Mouse (Mus musculus) hindbrain, embryonic 10.5 days (tissue): Measurements from ENCODE around the gene Riox1. TPM values are rescaled to one million over a fixed set of nuclear protein-coding genes. Genes with fewer than 3 reads are reported as not detected.
A peak's percentile ranks its signal among the peaks of the same experiment; 100 is the strongest.

Source experiments
- DNase-seq: peaks from one replicate; pipeline ENCODE4 v3.0.0-alpha.2; 2017; ENCODE audit warnings: low spot score
- H3K27ac ChIP-seq: fragments of 300-500 bp; sonication (generic); 2 replicates; pipeline ENCODE4 v1.5.1; 2016; ENCODE audit warnings: mild to moderate bottlenecking, moderate library complexity
- H3K27me3 ChIP-seq: fragments of 300-500 bp; sonication (generic); 2 replicates; pipeline ENCODE4 v1.6.1; 2016; ENCODE audit warnings: mild to moderate bottlenecking; ENCODE audit not compliant: poor library complexity, insufficient read depth, severe bottlenecking
- H3K36me3 ChIP-seq: fragments of 300-500 bp; sonication (generic); 2 replicates; pipeline ENCODE4 v1.6.1; 2016; ENCODE audit warnings: mild to moderate bottlenecking, moderate library complexity
- H3K4me1 ChIP-seq: fragments of 300-500 bp; sonication (generic); replicated peaks from 2 replicates; pipeline ENCODE4 v1.6.1; 2016; ENCODE audit warnings: mild to moderate bottlenecking
- H3K4me3 ChIP-seq: fragments of 300-500 bp; sonication (generic); 2 replicates; pipeline ENCODE4 v1.5.1; 2016; ENCODE audit warnings: mild to moderate bottlenecking, moderate library complexity
- H3K9me3 ChIP-seq: fragments of 300-500 bp; sonication (generic); 2 replicates; pipeline ENCODE4 v1.6.1; 2016; ENCODE audit warnings: mild to moderate bottlenecking, moderate library complexity
- WGBS: fragments of 180-500 bp; shearing (Covaris S2); methylation state at CpG from one replicate; pipeline ENCODE4 v1.1.7; 2016; 5-methylcytosine and 5-hydroxymethylcytosine counted together
- polyA plus RNA-seq: library from polyadenylated mRNA; unstranded; fragments of >200 nt; fragmentation: Nextera tagmentation; extraction: Ambion mirVana; gene quantifications from 2 replicates; pipeline ENCODE4 v1.2.1, GENCODE M21; 2016

Gene Riox1
- polyA plus RNA-seq, 1 experiment from 2014 or later: 17.6 TPM

- Histone ChIP-seq H3K4me1 (peaks cover 11% of the 10 kb centered on the region), H3K4me3 (no peak overlapping the region), H3K36me3 (peaks cover 36% of the 10 kb centered on the region), H3K27me3 (no peaks in the 10 kb centered on the region), H3K27ac (no peak overlapping the region), H3K9me3 (no peaks in the 10 kb centered on the region)
- 94% methylated on average over 9 of the region's 9 CpGs for WGBS
- DNase-seq: no peak
Measured at GRCm38 (mm10) chr12:83958278-83958677, 7.9 kb downstream of the Riox1 start.

- Histone ChIP-seq H3K27me3 (no peaks in the 10 kb centered on the region), H3K4me3 (no peak overlapping the region), H3K27ac (no peak overlapping the region), H3K4me1 (no peaks in the 10 kb centered on the region), H3K36me3 (no peaks in the 10 kb centered on the region), H3K9me3 (no peaks in the 10 kb centered on the region)
- 87% methylated on average over 7 of the region's 7 CpGs for WGBS
- no peak for DNase-seq
Measured at GRCm38 (mm10) chr12:83965235-83965634, 14.8 kb downstream of the Riox1 start.

GRCm38 (mm10) chr12:83972117-83972516 lies 21.7 kb downstream of the Riox1 start:
- H3K4me3 ChIP-seq: no peak overlapping the region
- H3K4me1 ChIP-seq: no peaks in the 10 kb centered on the region
- H3K9me3 ChIP-seq: no peaks in the 10 kb centered on the region
- no peak overlapping the region for H3K27ac ChIP-seq
- DNase-seq: peak; percentile 6
- no peaks in the 10 kb centered on the region for H3K36me3 ChIP-seq
- 68% methylated on average over 2 of the region's 2 CpGs for WGBS
- H3K27me3 ChIP-seq: no peaks in the 10 kb centered on the region

- WGBS: 90% methylated on average over 6 of the region's 6 CpGs
Measured at GRCm38 (mm10) chr12:83978862-83979261, 28.5 kb downstream of the Riox1 start.

GRCm38 (mm10) chr12:83981615-83982014 lies 31.2 kb downstream of the Riox1 start:
- WGBS: 93% methylated on average over 4 of the region's 4 CpGs
- H3K27me3 ChIP-seq: no peaks in the 10 kb centered on the region
- H3K36me3 ChIP-seq: no peaks in the 10 kb centered on the region
- H3K4me1 ChIP-seq: peaks cover 7% of the 10 kb centered on the region; the same call in 1 of the 2 replicates
- H3K9me3 ChIP-seq: no peaks in the 10 kb centered on the region
- no peak for DNase-seq
- no peak overlapping the region for H3K27ac ChIP-seq
- H3K4me3 ChIP-seq: no peak overlapping the region

More at GRCm38 (mm10) chr12:83978862-83979261, 28.5 kb downstream of the Riox1 start:
- no peaks in the 10 kb centered on the region for H3K36me3 ChIP-seq
- no peak for DNase-seq
- no peak overlapping the region for H3K4me3 ChIP-seq
- H3K4me1 ChIP-seq: peaks cover 6% of the 10 kb centered on the region; the same call in 1 of the 2 replicates
- H3K27ac ChIP-seq: no peak overlapping the region
- H3K27me3 ChIP-seq: no peaks in the 10 kb centered on the region
- H3K9me3 ChIP-seq: no peaks in the 10 kb centered on the region

GRCm38 (mm10) chr12:83984752-83985151 lies 34.3 kb downstream of the Riox1 start, which contains the start of gene Heatr4:
Gene Heatr4, minus strand, starts transcription at chr12:83984852.
- Histone ChIP-seq H3K4me3 (no peak within 1 kb of the TSS), H3K27me3 (no peaks in the 10 kb centered on the region), H3K9me3 (0 out of 2 replicates have a peak, but pooled peaks cover 5% of the 10 kb centered on the region), H3K27ac (no peak within 1 kb of the TSS), H3K4me1 (peaks cover 29% of the 10 kb centered on the region), H3K36me3 (no peaks in the 10 kb centered on the region)
- no peak for DNase-seq
- 80% methylated on average over 4 of the region's 4 CpGs for WGBS

- H3K27me3 ChIP-seq: no peaks in the 10 kb centered on the region
- WGBS: 44% methylated on average over 8 of the region's 8 CpGs
- H3K27ac ChIP-seq: peak overlapping the region; percentile 93
- H3K4me3 ChIP-seq: peak overlapping the region; percentile 64
- H3K36me3 ChIP-seq: peaks cover 8% of the 10 kb centered on the region; the same call in 1 of the 2 replicates
- H3K9me3 ChIP-seq: 0 out of 2 replicates have a peak, but pooled peaks cover 5% of the 10 kb centered on the region
- peaks cover 26% of the 10 kb centered on the region for H3K4me1 ChIP-seq
- no peak for DNase-seq
Measured at GRCm38 (mm10) chr12:83987242-83987582, 36.8 kb downstream of the Riox1 start.

- DNase-seq: peak; percentile 85
Measured at GRCm38 (mm10) chr12:83987583-83988441, 37.4 kb downstream of the Riox1 start, which contains the start of gene Acot2. Gene Acot2, plus strand, starts transcription at chr12:83987861.

GRCm38 (mm10) chr12:83988483-83988882 lies 38.1 kb downstream of the Riox1 start:
- Histone ChIP-seq H3K27ac (peak overlapping the region; percentile 93), H3K4me1 (peaks cover 23% of the 10 kb centered on the region), H3K4me3 (peak overlapping the region; percentile 64), H3K9me3 (0 out of 2 replicates have a peak, but pooled peaks cover 5% of the 10 kb centered on the region), H3K36me3 (peaks cover 15% of the 10 kb centered on the region), H3K27me3 (no peaks in the 10 kb centered on the region)
- DNase-seq: no peak
- WGBS: 77% methylated on average over 4 of the region's 4 CpGs

More at GRCm38 (mm10) chr12:83987583-83988441, 37.4 kb downstream of the Riox1 start, which contains the start of gene Acot2:
- peak within 1 kb of the TSS; percentile 93 for H3K27ac ChIP-seq
- 0 out of 2 replicates have a peak, but pooled peaks cover 5% of the 10 kb centered on the region for H3K9me3 ChIP-seq
- H3K36me3 ChIP-seq: peaks cover 9% of the 10 kb centered on the region
- peaks cover 23% of the 10 kb centered on the region for H3K4me1 ChIP-seq
- peak within 1 kb of the TSS; percentile 64 for H3K4me3 ChIP-seq
- H3K27me3 ChIP-seq: no peaks in the 10 kb centered on the region
- WGBS: 1% methylated on average over 80 of the region's 80 CpGs

GRCm38 (mm10) chr12:83989378-83989777 lies 39.0 kb downstream of the Riox1 start:
- H3K27me3 ChIP-seq: no peaks in the 10 kb centered on the region
- WGBS: 96% methylated on average over 4 of the region's 4 CpGs
- no peak for DNase-seq
- H3K9me3 ChIP-seq: 0 out of 2 replicates have a peak, but pooled peaks cover 5% of the 10 kb centered on the region
- H3K4me1 ChIP-seq: peaks cover 23% of the 10 kb centered on the region
- H3K27ac ChIP-seq: no peak overlapping the region
- no peak overlapping the region for H3K4me3 ChIP-seq
- peaks cover 24% of the 10 kb centered on the region for H3K36me3 ChIP-seq

GRCm38 (mm10) chr12:83997221-83997620 lies 46.8 kb downstream of the Riox1 start:
- Histone ChIP-seq H3K27me3 (no peaks in the 10 kb centered on the region), H3K4me1 (no peaks in the 10 kb centered on the region), H3K4me3 (no peak overlapping the region), H3K27ac (no peak overlapping the region), H3K9me3 (peaks cover 5% of the 10 kb centered on the region; the same call in 1 of the 2 replicates), H3K36me3 (peaks cover 18% of the 10 kb centered on the region)
- no peak for DNase-seq
- WGBS: 77% methylated on average over 2 of the region's 2 CpGs

GRCm38 (mm10) chr12:83998341-83999107 lies 48.1 kb downstream of the Riox1 start:
- Histone ChIP-seq H3K9me3 (peaks cover 5% of the 10 kb centered on the region; the same call in 1 of the 2 replicates), H3K27me3 (no peaks in the 10 kb centered on the region), H3K36me3 (peaks cover 10% of the 10 kb centered on the region), H3K4me3 (no peak overlapping the region), H3K27ac (no peak overlapping the region), H3K4me1 (no peaks in the 10 kb centered on the region)
- DNase-seq: no peak
- 66% methylated on average over 11 of the region's 11 CpGs for WGBS
